Comparison of ENCODE assay signal across 9 mouse cellular contexts in genomic region chr4:123202094-123202420, GRCm38 (mm10). TPM values are rescaled to one million over a fixed set of nuclear protein-coding genes. Genes with fewer than 3 reads are reported as not detected.
A peak's percentile ranks its signal among the peaks of the same experiment; 100 is the strongest.
DNase-seq lines count a peak whose midpoint lies in the region; ATAC-seq and TF ChIP-seq lines count a peak whose summit lies in the region.
"Had no signal": no experiment of that assay in that cellular context is flagged by ENCODE, and none has a peak within 500 bp of the region (broad histone marks: within the 10 kb centered on the region; RNA-seq: fewer than 3 reads in every experiment).

No protein-coding gene starts in this region.

- H3K9me3 ChIP-seq in heart, embryonic 16.5 days (replicated peaks; ENCODE audit: control insufficient read depth, low read length), result no peaks in the 10 kb centered on the region
- no peaks in the 10 kb centered on the region for H3K9me3 ChIP-seq in embryonic facial prominence, embryonic 12.5 days
- H3K9me3 ChIP-seq in hindbrain, postnatal 0 days (ENCODE audit: low read length), result no peaks in the 10 kb centered on the region
- no peaks in the 10 kb centered on the region for H3K9me3 ChIP-seq in neural tube, embryonic 11.5 days (ENCODE audit: control insufficient read depth, low read length)

- H3K9ac ChIP-seq in heart, embryonic 16.5 days (ENCODE audit: low read length), result peak overlapping the region; percentile 81
- H3K9ac ChIP-seq in embryonic facial prominence, embryonic 12.5 days, result no peak overlapping the region
- H3K9ac ChIP-seq in hindbrain, postnatal 0 days (replicated peaks; ENCODE audit: low read length), result no peak overlapping the region
- no peak overlapping the region for H3K9ac ChIP-seq in neural tube, embryonic 11.5 days (ENCODE audit: low read length)

- H3K36me3 ChIP-seq in heart, embryonic 16.5 days (ENCODE audit: control insufficient read depth, insufficient read depth), result no peaks in the 10 kb centered on the region
- H3K36me3 ChIP-seq in embryonic facial prominence, embryonic 12.5 days, result no peaks in the 10 kb centered on the region
- H3K36me3 ChIP-seq in hindbrain, postnatal 0 days (ENCODE audit: insufficient read depth, low read length), result no peaks in the 10 kb centered on the region
- no peaks in the 10 kb centered on the region for H3K36me3 ChIP-seq in neural tube, embryonic 11.5 days (ENCODE audit: control insufficient read depth, insufficient read depth, low read length)

- no peak for ATAC-seq in heart, embryonic 16.5 days (replicated peaks; ENCODE audit: extremely low read depth, insufficient read depth, low FRiP score)
- no peak for ATAC-seq in embryonic facial prominence, embryonic 12.5 days (ENCODE audit: insufficient number of reproducible peaks, insufficient read depth, low FRiP score, low TSS enrichment)
- ATAC-seq in hindbrain, postnatal 0 days, result no peak
- no peak for ATAC-seq in neural tube, embryonic 11.5 days (ENCODE audit: insufficient read depth, low FRiP score, low TSS enrichment)
- ATAC-seq in cerebellum, adult (ENCODE audit: insufficient number of reproducible peaks, low FRiP score, low TSS enrichment), result no peak; the same call in 1 of the 2 replicates

- WGBS in heart, embryonic 16.5 days, result 21% methylated on average over 8 of the region's 8 CpGs
- 5% methylated on average over 8 of the region's 8 CpGs for WGBS in embryonic facial prominence, embryonic 12.5 days
- WGBS in hindbrain, postnatal 0 days, result 20% methylated on average over 8 of the region's 8 CpGs
- 10% methylated on average over 8 of the region's 8 CpGs for WGBS in neural tube, embryonic 11.5 days

- H3K4me1 ChIP-seq in heart, embryonic 16.5 days (ENCODE audit: control insufficient read depth, insufficient read depth, low read length), result peaks cover 13% of the 10 kb centered on the region
- peaks cover 8% of the 10 kb centered on the region for H3K4me1 ChIP-seq in embryonic facial prominence, embryonic 12.5 days
- peaks cover 4% of the 10 kb centered on the region; the same call in 1 of the 2 replicates for H3K4me1 ChIP-seq in hindbrain, postnatal 0 days (ENCODE audit: insufficient read depth, low read length)
- H3K4me1 ChIP-seq in neural tube, embryonic 11.5 days (ENCODE audit: control insufficient read depth, insufficient read depth, low read length), result peaks cover 8% of the 10 kb centered on the region

- H3K4me2 ChIP-seq in heart, embryonic 16.5 days (ENCODE audit: low read depth, low read length), result peak overlapping the region; percentile 78
- peak overlapping the region; percentile 78 for H3K4me2 ChIP-seq in embryonic facial prominence, embryonic 12.5 days (replicated peaks)
- H3K4me2 ChIP-seq in hindbrain, postnatal 0 days (ENCODE audit: low read depth, low read length), result peak overlapping the region; percentile 85
- H3K4me2 ChIP-seq in neural tube, embryonic 11.5 days (ENCODE audit: low read depth), result peak overlapping the region; percentile 74

- DNase-seq in heart, adult 8-10 months (ENCODE audit: low spot score), result no peak
- DNase-seq in hindbrain, postnatal 0 days (ENCODE audit: low spot score), result no peak
- DNase-seq in neural tube, embryonic 11.5 days (ENCODE audit: low spot score), result no peak
- no peak for DNase-seq in cerebellum, adult 8-10 months
- DNase-seq in cerebellum, postnatal 4 days (ENCODE audit: low spot score in 2 of 2), result no peak
- DNase-seq: lung, postnatal 14 days had no signal

- no peak for TF ChIP-seq CTCF in hindbrain, postnatal 0 days (IDR thresholded peaks at IDR 0.05; ENCODE audit: low read depth)

- peak overlapping the region; percentile 58 for H3K4me3 ChIP-seq in heart, embryonic 16.5 days (ENCODE audit: low read length)
- peak overlapping the region; percentile 41; the same call in 1 of the 2 replicates for H3K4me3 ChIP-seq in embryonic facial prominence, embryonic 12.5 days
- peak overlapping the region; percentile 39 for H3K4me3 ChIP-seq in hindbrain, postnatal 0 days (ENCODE audit: low read length)
- H3K4me3 ChIP-seq in neural tube, embryonic 11.5 days (ENCODE audit: low read depth, low read length), result no peak overlapping the region; the same call in 1 of the 2 replicates

- peaks cover 13% of the 10 kb centered on the region for H3K27me3 ChIP-seq in heart, embryonic 16.5 days (ENCODE audit: control insufficient read depth, insufficient read depth, low read length)
- H3K27me3 ChIP-seq in embryonic facial prominence, embryonic 12.5 days, result peaks cover 51% of the 10 kb centered on the region
- no peaks in the 10 kb centered on the region for H3K27me3 ChIP-seq in hindbrain, postnatal 0 days (ENCODE audit: insufficient read depth, low read length)
- peaks cover 24% of the 10 kb centered on the region for H3K27me3 ChIP-seq in neural tube, embryonic 11.5 days (ENCODE audit: control insufficient read depth, insufficient read depth, low read length)

- peak overlapping the region; percentile 74 for H3K27ac ChIP-seq in heart, embryonic 16.5 days (ENCODE audit: low read length)
- no peak overlapping the region for H3K27ac ChIP-seq in embryonic facial prominence, embryonic 12.5 days
- H3K27ac ChIP-seq in hindbrain, postnatal 0 days, result no peak overlapping the region
- no peak overlapping the region for H3K27ac ChIP-seq in neural tube, embryonic 11.5 days (ENCODE audit: low read depth, low read length)

RNA-seq across cellular contexts. Expression of gene Nt5c1a, which starts 0.8 kb away (rescaled TPM):
- polyA plus RNA-seq in heart, embryonic 16.5 days (2015; fragmentation: Nextera tagmentation; extraction: Ambion mirVana), result 1.4 and 1.7 TPM in 2 replicates
- 10 to 100 TPM; 48.9 to 75.3 (median 70.1) TPM for total RNA-seq in heart, adult 8-10 months (2022)
- polyA plus RNA-seq in embryonic facial prominence, embryonic 12.5 days (2016; fragmentation: Nextera tagmentation; extraction: Ambion mirVana), result not detected in 2 replicates
- total RNA-seq in hindbrain, postnatal 0 days (2014; rRNA removed), result 0.79 and 2.1 TPM in 2 replicates
- polyA plus RNA-seq in hindbrain, postnatal 0 days (2015; fragmentation: Nextera tagmentation; extraction: Ambion mirVana), result 0.39 and 0.53 TPM in 2 replicates
- polyA plus RNA-seq in neural tube, embryonic 11.5 days (2014; fragmentation: Nextera tagmentation; extraction: Ambion mirVana), result not detected in 2 replicates

RNA-seq across cellular contexts. Expression of gene Hpcal4, which starts 19.0 kb away (rescaled TPM):
- polyA plus RNA-seq in heart, embryonic 16.5 days (2015; fragmentation: Nextera tagmentation; extraction: Ambion mirVana), result 0.33 and 0.84 TPM in 2 replicates
- under 1 TPM; 0.14 to 0.25 (median 0.19) TPM for total RNA-seq in heart, adult 8-10 months (2022)
- 0.55 and 0.75 TPM in 2 replicates for polyA plus RNA-seq in embryonic facial prominence, embryonic 12.5 days (2016; fragmentation: Nextera tagmentation; extraction: Ambion mirVana)
- 32.1 and 46.3 TPM in 2 replicates for total RNA-seq in hindbrain, postnatal 0 days (2014; rRNA removed)
- polyA plus RNA-seq in hindbrain, postnatal 0 days (2015; fragmentation: Nextera tagmentation; extraction: Ambion mirVana), result 37.2 and 43.8 TPM in 2 replicates
- 0.80 and 1.7 TPM in 2 replicates for polyA plus RNA-seq in neural tube, embryonic 11.5 days (2014; fragmentation: Nextera tagmentation; extraction: Ambion mirVana)

RNA-seq across cellular contexts. Expression of gene Heyl, which starts 31.3 kb away (rescaled TPM):
- 13.2 and 13.9 TPM in 2 replicates for polyA plus RNA-seq in heart, embryonic 16.5 days (2015; fragmentation: Nextera tagmentation; extraction: Ambion mirVana)
- 10 to 100 TPM in 3 of 4 experiments, 1 to 10 TPM in 1; 9.7 to 11.7 (median 10.9) TPM for total RNA-seq in heart, adult 8-10 months (2022)
- polyA plus RNA-seq in embryonic facial prominence, embryonic 12.5 days (2016; fragmentation: Nextera tagmentation; extraction: Ambion mirVana), result 7.2 and 7.9 TPM in 2 replicates
- total RNA-seq in hindbrain, postnatal 0 days (2014; rRNA removed), result 5.1 and 6.5 TPM in 2 replicates
- polyA plus RNA-seq in hindbrain, postnatal 0 days (2015; fragmentation: Nextera tagmentation; extraction: Ambion mirVana), result 3.5 TPM in 2 replicates
- 27.2 and 34.0 TPM in 2 replicates for polyA plus RNA-seq in neural tube, embryonic 11.5 days (2014; fragmentation: Nextera tagmentation; extraction: Ambion mirVana)

Comparison
In these comparisons a context has a peak if more than half of its experiments do, and no peak if none do; other contexts are left out.
1. RNA of gene Hpcal4, which starts 19.0 kb away (polyA plus RNA-seq): 37.2 to 43.8 TPM in hindbrain, postnatal 0 days; 0.80 to 1.7 TPM in neural tube, embryonic 11.5 days, 0.55 to 0.75 TPM in embryonic facial prominence, embryonic 12.5 days and 0.33 to 0.84 TPM in heart, embryonic 16.5 days; every median in the first group is over 10 times any median in the second.
2. Peak in every context shown above with its lines, with median percentiles within 50 percentile points of each other: H3K4me2 ChIP-seq.